Mouse (Mus musculus) urinary bladder, adult 2 months (tissue): Measurements from ENCODE around the gene Klhl4. TPM values are rescaled to one million over a fixed set of nuclear protein-coding genes. Genes with fewer than 3 reads are reported as not detected.

Experiments used
- DNase-seq: peaks from one replicate; pipeline ENCODE4 v3.0.0; 2022; ENCODE audit warnings: low spot score
- polyA plus RNA-seq: library from polyadenylated mRNA; depleted of rRNA; stranded (reverse); fragments of >200 nt; gene quantifications from 2 replicates; pipeline ENCODE4 v1.2.3, GENCODE M21; 2012; rRNA removed

Gene Klhl4
- 3.0 and 3.5 TPM in 2 replicates for polyA plus RNA-seq

DNA sequence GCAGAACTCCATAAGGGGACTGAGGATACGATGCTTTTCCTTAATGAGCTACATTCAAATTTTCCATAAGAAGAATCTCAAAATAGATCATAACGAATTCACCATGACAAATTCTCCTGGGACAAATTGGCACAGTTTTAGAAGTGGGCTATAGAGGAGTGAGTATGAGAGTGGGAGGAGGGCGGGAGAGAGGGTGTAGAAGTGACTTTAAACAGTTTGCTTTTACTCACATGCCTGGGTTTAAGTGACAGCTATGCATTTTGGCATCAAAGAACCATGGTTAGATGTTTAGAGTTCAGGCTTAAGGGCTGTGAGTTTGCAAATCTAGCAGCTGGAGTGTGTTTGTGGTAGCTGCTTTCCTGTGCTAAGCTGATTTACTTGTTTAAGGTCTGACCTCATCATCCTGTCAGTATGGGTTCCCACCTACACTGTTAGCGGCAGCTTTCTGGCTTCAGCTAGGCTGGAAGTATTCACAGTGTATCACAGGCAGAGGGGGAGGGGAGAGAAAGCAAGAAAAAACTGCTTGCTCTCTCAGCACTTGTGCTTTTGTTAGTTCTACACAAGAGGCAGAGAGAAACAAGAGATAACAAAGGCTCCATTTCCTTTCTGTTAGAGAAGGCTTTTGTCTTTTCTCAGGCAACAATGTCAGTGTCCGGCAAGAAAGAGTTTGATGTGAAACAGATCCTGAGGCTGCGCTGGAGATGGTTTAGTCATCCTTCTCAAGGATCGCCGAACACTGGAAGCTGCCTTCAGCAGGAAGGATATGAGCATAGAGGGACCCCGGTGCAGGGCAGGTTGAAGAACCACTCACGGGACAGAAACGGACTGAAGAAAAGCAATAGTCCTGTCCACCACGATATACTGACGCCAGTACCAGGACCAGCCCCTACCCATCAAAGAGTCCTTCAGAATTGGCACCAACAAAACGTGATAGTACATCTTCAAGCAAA, at the start of gene Klhl4:
Klhl4 (plus strand) TSS at position 552 of the 950 bp plus-strand sequence.
- DNase-seq = no peak

- DNase-seq = no peak
Measured at GRCm38 (mm10) chrX:114484153-114484552, 10.0 kb downstream of the Klhl4 start.

DNA sequence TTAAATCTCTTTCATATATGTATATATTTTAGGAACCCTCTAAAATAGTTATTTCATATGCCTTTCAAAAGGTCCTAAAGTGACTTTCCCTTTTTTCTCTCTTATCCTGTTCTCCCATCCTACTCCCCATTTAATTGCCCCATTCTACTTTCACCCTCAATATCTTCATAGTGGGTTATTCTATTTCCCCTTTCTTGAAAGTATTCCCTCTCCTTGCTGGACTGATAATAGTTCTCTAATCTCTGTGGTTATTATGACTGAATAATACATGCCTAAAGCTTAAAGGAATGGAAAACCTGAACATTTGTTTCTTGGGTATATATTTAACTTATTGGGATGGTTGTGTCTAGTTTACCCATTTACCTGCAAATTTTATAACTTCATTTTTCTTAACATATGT, 12.6 kb downstream of the Klhl4 start:
- no peak for DNase-seq

- DNase-seq = no peak
Measured at GRCm38 (mm10) chrX:114558141-114558540, 84.0 kb downstream of the Klhl4 start.

GRCm38 (mm10) chrX:114582311-114582710, 108.2 kb downstream of the Klhl4 start:
- no peak for DNase-seq
